Mouse (Mus musculus): ENCODE measurements around the gene Cacna1c. TPM values are rescaled to one million over a fixed set of nuclear protein-coding genes. Genes with fewer than 3 reads are reported as not detected.
"Not testable (repeated sequence)": the region's sequence is repeated elsewhere in the genome, so short reads cannot be mapped to it uniquely, and the experiment has no call there.

Gene Cacna1c
- polyA plus RNA-seq, 1 experiment from 2014 or later: 0.64 TPM

GRCm38 (mm10) chr6:119225226-119225625 lies 29.0 kb upstream of the Cacna1c start:
- Histone ChIP-seq H3K9me3 (replicated peaks) (no peaks in the 10 kb centered on the region), H3K27ac (no peak overlapping the region)
- no peak for ATAC-seq

GRCm38 (mm10) chr6:119224451-119225195 lies 28.4 kb upstream of the Cacna1c start:
- H3K27me3 ChIP-seq (replicated peaks): no peaks in the 10 kb centered on the region
- ATAC-seq: no peak
- WGBS (ENCODE audit: insufficient replicate concordance): 73% methylated on average over 13 of the region's 13 CpGs
- no peak overlapping the region for H3K9ac ChIP-seq
- H3K4me3 ChIP-seq: no peak overlapping the region
- peaks cover 3% of the 10 kb centered on the region; the same call in 1 of the 2 replicates for H3K36me3 ChIP-seq
- H3K4me2 ChIP-seq: no peak overlapping the region
- 0 out of 2 replicates have a peak, but pooled peaks cover 6% of the 10 kb centered on the region for H3K4me1 ChIP-seq
- H3K27ac ChIP-seq: no peak overlapping the region
- no peaks in the 10 kb centered on the region for H3K9me3 ChIP-seq (replicated peaks)

More at GRCm38 (mm10) chr6:119225226-119225625, 29.0 kb upstream of the Cacna1c start:
- H3K4me3 ChIP-seq: no peak overlapping the region
- H3K4me1 ChIP-seq: 0 out of 2 replicates have a peak, but pooled peaks cover 6% of the 10 kb centered on the region
- 75% methylated on average over 12 of the region's 12 CpGs for WGBS (ENCODE audit: insufficient replicate concordance)
- H3K27me3 ChIP-seq (replicated peaks): no peaks in the 10 kb centered on the region
- peaks cover 3% of the 10 kb centered on the region; the same call in 1 of the 2 replicates for H3K36me3 ChIP-seq
- H3K4me2 ChIP-seq: no peak overlapping the region
- H3K9ac ChIP-seq: no peak overlapping the region

GRCm38 (mm10) chr6:119220297-119220696 lies 24.1 kb upstream of the Cacna1c start:
- ATAC-seq: no peak
- H3K27me3 ChIP-seq (replicated peaks): no peaks in the 10 kb centered on the region
- whole genome bisulfite sequencing (ENCODE audit: insufficient replicate concordance): 47% methylated on average over 10 of the region's 10 CpGs

GRCm38 (mm10) chr6:119219237-119219870 lies 23.1 kb upstream of the Cacna1c start:
- ATAC-seq: no peak
- Histone ChIP-seq H3K4me1 (0 out of 2 replicates have a peak, but pooled peaks cover 6% of the 10 kb centered on the region), H3K9me3 (replicated peaks) (no peaks in the 10 kb centered on the region), H3K27ac (no peak overlapping the region), H3K4me2 (no peak overlapping the region), H3K4me3 (no peak overlapping the region), H3K27me3 (replicated peaks) (no peaks in the 10 kb centered on the region), H3K36me3 (peaks cover 31% of the 10 kb centered on the region), H3K9ac (no peak overlapping the region)
- 83% methylated on average over 15 of the region's 15 CpGs for WGBS (ENCODE audit: insufficient replicate concordance)

More at GRCm38 (mm10) chr6:119220297-119220696, 24.1 kb upstream of the Cacna1c start:
- Histone ChIP-seq H3K4me3 (no peak overlapping the region), H3K4me1 (0 out of 2 replicates have a peak, but pooled peaks cover 6% of the 10 kb centered on the region), H3K9me3 (replicated peaks) (no peaks in the 10 kb centered on the region), H3K27ac (no peak overlapping the region), H3K4me2 (no peak overlapping the region), H3K36me3 (peaks cover 22% of the 10 kb centered on the region), H3K9ac (no peak overlapping the region)

GRCm38 (mm10) chr6:119218591-119218990 lies 22.4 kb upstream of the Cacna1c start:
- 0 out of 2 replicates have a peak, but pooled peaks cover 6% of the 10 kb centered on the region for H3K4me1 ChIP-seq
- peaks cover 34% of the 10 kb centered on the region for H3K36me3 ChIP-seq
- no peak overlapping the region for H3K4me3 ChIP-seq
- no peaks in the 10 kb centered on the region for H3K27me3 ChIP-seq (replicated peaks)
- no peak for ATAC-seq
- no peak overlapping the region for H3K4me2 ChIP-seq
- H3K9ac ChIP-seq: no peak overlapping the region
- H3K9me3 ChIP-seq (replicated peaks): no peaks in the 10 kb centered on the region
- WGBS (ENCODE audit: insufficient replicate concordance): 90% methylated on average over 5 of the region's 5 CpGs
- no peak overlapping the region for H3K27ac ChIP-seq

- Histone ChIP-seq H3K4me1 (0 out of 2 replicates have a peak, but pooled peaks cover 6% of the 10 kb centered on the region), H3K4me2 (no peak overlapping the region), H3K27me3 (replicated peaks) (no peaks in the 10 kb centered on the region), H3K36me3 (peaks cover 38% of the 10 kb centered on the region), H3K4me3 (no peak overlapping the region), H3K9ac (no peak overlapping the region), H3K27ac (no peak overlapping the region), H3K9me3 (replicated peaks) (no peaks in the 10 kb centered on the region)
- WGBS (ENCODE audit: insufficient replicate concordance): 34% methylated on average over 4 of the region's 4 CpGs
- ATAC-seq: no peak
Observed at GRCm38 (mm10) chr6:119217661-119218060, 21.4 kb upstream of the Cacna1c start.

- Histone ChIP-seq H3K4me3 (no peak overlapping the region), H3K36me3 (peaks cover 38% of the 10 kb centered on the region), H3K27me3 (replicated peaks) (no peaks in the 10 kb centered on the region), H3K4me1 (no peaks in the 10 kb centered on the region), H3K4me2 (no peak overlapping the region), H3K9ac (no peak overlapping the region), H3K27ac (no peak overlapping the region), H3K9me3 (replicated peaks) (no peaks in the 10 kb centered on the region)
- 82% methylated on average over 10 of the region's 10 CpGs for WGBS (ENCODE audit: insufficient replicate concordance)
- no peak for ATAC-seq
Observed at GRCm38 (mm10) chr6:119215040-119215613, 18.9 kb upstream of the Cacna1c start.

- H3K9ac ChIP-seq: no peak overlapping the region
Observed at GRCm38 (mm10) chr6:119214190-119214589, 18.0 kb upstream of the Cacna1c start.

GRCm38 (mm10) chr6:119213375-119213774 lies 17.2 kb upstream of the Cacna1c start:
- no peak overlapping the region for H3K4me3 ChIP-seq
- peaks cover 38% of the 10 kb centered on the region for H3K36me3 ChIP-seq
- H3K4me1 ChIP-seq: no peaks in the 10 kb centered on the region
- ATAC-seq: no peak
- H3K9me3 ChIP-seq (replicated peaks): no peaks in the 10 kb centered on the region
- H3K27me3 ChIP-seq (replicated peaks): no peaks in the 10 kb centered on the region
- WGBS (ENCODE audit: insufficient replicate concordance): 66% methylated on average over 5 of the region's 5 CpGs
- H3K27ac ChIP-seq: no peak overlapping the region
- H3K4me2 ChIP-seq: no peak overlapping the region
- H3K9ac ChIP-seq: no peak overlapping the region

More at GRCm38 (mm10) chr6:119214190-119214589, 18.0 kb upstream of the Cacna1c start:
- Histone ChIP-seq H3K27ac (no peak overlapping the region), H3K9me3 (replicated peaks) (no peaks in the 10 kb centered on the region), H3K4me1 (no peaks in the 10 kb centered on the region), H3K4me2 (no peak overlapping the region), H3K27me3 (replicated peaks) (no peaks in the 10 kb centered on the region), H3K36me3 (peaks cover 38% of the 10 kb centered on the region), H3K4me3 (no peak overlapping the region)
- 75% methylated on average over 6 of the region's 6 CpGs for WGBS (ENCODE audit: insufficient replicate concordance)
- no peak for ATAC-seq

- peaks cover 18% of the 10 kb centered on the region for H3K36me3 ChIP-seq
- H3K9me3 ChIP-seq (replicated peaks); H3K9ac ChIP-seq; ATAC-seq; H3K4me1 ChIP-seq; H3K4me2 ChIP-seq; H3K27me3 ChIP-seq (replicated peaks); H3K27ac ChIP-seq; H3K4me3 ChIP-seq: not testable (repeated sequence)
- WGBS (ENCODE audit: insufficient replicate concordance): 79% methylated on average over 7 of the region's 7 CpGs
Observed at GRCm38 (mm10) chr6:119206006-119206405, 9.8 kb upstream of the Cacna1c start.

GRCm38 (mm10) chr6:119204915-119205314 lies 8.7 kb upstream of the Cacna1c start:
- ATAC-seq: no peak
- no peaks in the 10 kb centered on the region for H3K27me3 ChIP-seq (replicated peaks)
- 75% methylated on average over 3 of the region's 3 CpGs for WGBS (ENCODE audit: insufficient replicate concordance)
- H3K4me2 ChIP-seq: no peak overlapping the region
- H3K4me3 ChIP-seq: no peak overlapping the region
- no peaks in the 10 kb centered on the region for H3K9me3 ChIP-seq (replicated peaks)
- H3K36me3 ChIP-seq: peaks cover 21% of the 10 kb centered on the region
- H3K9ac ChIP-seq: no peak overlapping the region
- H3K27ac ChIP-seq: no peak overlapping the region
- H3K4me1 ChIP-seq: no peaks in the 10 kb centered on the region

GRCm38 (mm10) chr6:119204286-119204685 lies 8.1 kb upstream of the Cacna1c start:
- H3K4me1 ChIP-seq: 0 out of 2 replicates have a peak, but pooled peaks cover 1% of the 10 kb centered on the region
- H3K4me3 ChIP-seq: no peak overlapping the region
- H3K27ac ChIP-seq: no peak overlapping the region
- H3K9ac ChIP-seq: no peak overlapping the region
- peaks cover 21% of the 10 kb centered on the region for H3K36me3 ChIP-seq
- 79% methylated on average over 7 of the region's 7 CpGs for WGBS (ENCODE audit: insufficient replicate concordance)
- no peaks in the 10 kb centered on the region for H3K9me3 ChIP-seq (replicated peaks)
- H3K27me3 ChIP-seq (replicated peaks): no peaks in the 10 kb centered on the region
- ATAC-seq: no peak
- no peak overlapping the region for H3K4me2 ChIP-seq

Data from liver, embryonic 12.5 days (tissue).